Mouse (Mus musculus): ENCODE data around the gene Nek8. TPM values are rescaled to one million over a fixed set of nuclear protein-coding genes. Genes with fewer than 3 reads are reported as not detected.

Nek8 gene
- 17.3 TPM for polyA plus RNA-seq (2017; shearing (Covaris generic))

GRCm38 (mm10) chr11:78176402-78176862 lies at the start of gene Nek8, which contains the start of gene Tlcd1:
Gene Nek8 (minus strand): TSS chr11:78176675.
Gene Tlcd1 (plus strand): TSS chr11:78176711.

GRCm38 (mm10) chr11:78193113-78193512 lies 16.6 kb upstream of the Nek8 start, which contains the start of gene Proca1:
Gene Proca1 (plus strand): TSS chr11:78193392.

GRCm38 (mm10) chr11:78188331-78189233 lies 12.1 kb upstream of the Nek8 start, which contains the start of gene Rab34:
Gene Rab34 (plus strand): TSS chr11:78188430.

GRCm38 (mm10) chr11:78182961-78183844 lies 6.7 kb upstream of the Nek8 start, which contains the start of gene Rpl23a:
Gene Rpl23a (minus strand): TSS chr11:78183584.

GRCm38 (mm10) chr11:78164924-78165760 lies 11.3 kb downstream of the Nek8 start, which contains the start of gene Traf4:
Gene Traf4 (minus strand): TSS chr11:78165589.

Other genes starting within 250 kb of the Nek8 start
- 0.34 TPM for gene Sez6, start 245.9 kb downstream of the Nek8 start, polyA plus RNA-seq (2017; shearing (Covaris generic))
- gene Phf12, start 193.9 kb downstream of the Nek8 start, polyA plus RNA-seq (2017; shearing (Covaris generic)) = 31.7 TPM
- gene Dhrs13, start 144.4 kb downstream of the Nek8 start, polyA plus RNA-seq (2017; shearing (Covaris generic)) = 3.2 TPM
- 21.3 TPM for gene Flot2, start 138.7 kb downstream of the Nek8 start, polyA plus RNA-seq (2017; shearing (Covaris generic))
- 32.3 TPM for gene Eral1, start 96.3 kb downstream of the Nek8 start, polyA plus RNA-seq (2017; shearing (Covaris generic))
- 16.0 TPM for gene Fam222b, start 82.0 kb downstream of the Nek8 start, polyA plus RNA-seq (2017; shearing (Covaris generic))
- gene Traf4, start 11.1 kb downstream of the Nek8 start, polyA plus RNA-seq (2017; shearing (Covaris generic)) = 113 TPM
- 8.1 TPM for gene Tlcd1, start within 50 bp of the Nek8 start, polyA plus RNA-seq (2017; shearing (Covaris generic))
- 1,583 TPM for gene Rpl23a, start 6.9 kb upstream of the Nek8 start, polyA plus RNA-seq (2017; shearing (Covaris generic))
- gene Rab34, start 11.8 kb upstream of the Nek8 start, polyA plus RNA-seq (2017; shearing (Covaris generic)) = not detected
- gene Proca1, start 16.7 kb upstream of the Nek8 start, polyA plus RNA-seq (2017; shearing (Covaris generic)) = 0.28 TPM
- 114 TPM for gene Sdf2, start 69.1 kb upstream of the Nek8 start, polyA plus RNA-seq (2017; shearing (Covaris generic))
- 35.0 TPM for gene Supt6, start 69.3 kb upstream of the Nek8 start, polyA plus RNA-seq (2017; shearing (Covaris generic))
- 57.3 TPM for gene 2610507B11Rik, start 85.1 kb upstream of the Nek8 start, polyA plus RNA-seq (2017; shearing (Covaris generic))
- 0.52 TPM for gene BC030499, start 114.2 kb upstream of the Nek8 start, polyA plus RNA-seq (2017; shearing (Covaris generic))
- gene Spag5, start 124.9 kb upstream of the Nek8 start, polyA plus RNA-seq (2017; shearing (Covaris generic)) = 0.88 TPM
- gene Aldoc, start 146.3 kb upstream of the Nek8 start, polyA plus RNA-seq (2017; shearing (Covaris generic)) = 6.8 TPM
- 69.6 TPM for gene Pigs, start 151.7 kb upstream of the Nek8 start, polyA plus RNA-seq (2017; shearing (Covaris generic))
- 29.6 TPM for gene Unc119, start 166.8 kb upstream of the Nek8 start, polyA plus RNA-seq (2017; shearing (Covaris generic))
- 0.30 TPM for gene Foxn1, start 209.9 kb upstream of the Nek8 start, polyA plus RNA-seq (2017; shearing (Covaris generic))
- gene Slc13a2, start 245.5 kb upstream of the Nek8 start, polyA plus RNA-seq (2017; shearing (Covaris generic)) = not detected